Mouse (Mus musculus) layer of hippocampus, adult 2 months (tissue): Measurements from ENCODE around the gene Rheb. TPM values are rescaled to one million over a fixed set of nuclear protein-coding genes. Genes with fewer than 3 reads are reported as not detected.

Experiments used
- DNase-seq, 2 experiments: peaks; one replicate each; pipeline ENCODE4 v3.0.0; 2022; ENCODE audit warnings: low spot score in 2 of 2
- H3K27ac ChIP-seq: fragments of 200-600 bp; 2 replicates; pipeline ENCODE4 v1.8.1; 2022
- H3K4me3 ChIP-seq: fragments of 200-600 bp; 2 replicates; pipeline ENCODE4 v1.8.1; 2022; ENCODE audit warnings: mild to moderate bottlenecking
- CTCF ChIP-seq: fragments of 200-600 bp; conservative IDR thresholded peaks from 2 replicates; pipeline ENCODE4 v1.8.1; 2022; ENCODE audit warnings: antibody characterized with exemption, mild to moderate bottlenecking, moderate library complexity
- total RNA-seq, 2 experiments: library from RNA; stranded (reverse); gene quantifications; 2 replicates each; pipeline ENCODE4 v1.2.3; 2021

The Rheb gene
- total RNA-seq, 2 experiments from 2014 or later, result 106 to 115 TPM

- TF ChIP-seq CTCF, result no peak
- Histone ChIP-seq H3K27ac (no peak within 1 kb of the TSS), H3K4me3 (no peak within 1 kb of the TSS)
- DNase-seq, result no peak
These were observed 84.6 kb downstream of the Rheb start, which contains the start of gene Crygn for GRCm38 (mm10) chr5:24757816-24758215. TSS of gene Crygn (minus strand) at chr5:24758008.

GRCm38 (mm10) chr5:24756931-24757330 is 85.5 kb downstream of the Rheb start:
- no peak overlapping the region for H3K4me3 ChIP-seq
- TF ChIP-seq CTCF, result no peak
- no peak overlapping the region for H3K27ac ChIP-seq
- DNase-seq, result no peak

Other genes with a start within 250 kb of the Rheb start
- gene Smarcd3, start 218.2 kb downstream of the Rheb start, total RNA-seq, result 10 to 100 TPM; 88.7 to 90.9 TPM
- 10 to 100 TPM; 65.9 to 69.0 TPM for gene Nub1, start 157.1 kb downstream of the Rheb start, total RNA-seq
- gene Wdr86, start 111.9 kb downstream of the Rheb start, total RNA-seq, result 1 to 10 TPM in 1 of 2 experiments, under 1 TPM in 1; 0.44 to 1.4 TPM
- gene Crygn, start 84.6 kb downstream of the Rheb start, total RNA-seq, result not detected